Mouse (Mus musculus) testis, adult 2 months (tissue): ENCODE data around the gene Casp9. TPM values are rescaled to one million over a fixed set of nuclear protein-coding genes. Genes with fewer than 3 reads are reported as not detected.
"Not testable (repeated sequence)": the region's sequence is repeated elsewhere in the genome, so short reads cannot be mapped to it uniquely, and the experiment has no call there.

ENCODE experiments used
- H3K27ac ChIP-seq: fragments of 200-500 bp; 2 replicates; pipeline ENCODE4 v1.5.1; 2012; ENCODE audit warnings: low read depth, low read length; ENCODE audit not compliant: control insufficient read depth, insufficient read depth
- H3K27me3 ChIP-seq: fragments of 200-500 bp; 2 replicates; pipeline ENCODE4 v1.6.1; 2012; ENCODE audit warnings: mild to moderate bottlenecking, low read length, moderate library complexity; ENCODE audit not compliant: control insufficient read depth, insufficient read depth
- H3K36me3 ChIP-seq: fragments of 200-500 bp; 2 replicates; pipeline ENCODE4 v1.6.1; 2012; ENCODE audit warnings: mild to moderate bottlenecking, low read length; ENCODE audit not compliant: control insufficient read depth, insufficient read depth
- H3K4me1 ChIP-seq: fragments of 200-500 bp; 2 replicates; pipeline ENCODE4 v1.6.1; 2012; ENCODE audit warnings: low read length; ENCODE audit not compliant: control insufficient read depth, insufficient read depth
- H3K4me3 ChIP-seq: fragments of 200-500 bp; 2 replicates; pipeline ENCODE4 v1.5.1; 2012; ENCODE audit warnings: low read depth, mild to moderate bottlenecking, low read length, moderate library complexity, mixed read lengths; ENCODE audit not compliant: control insufficient read depth
- CTCF ChIP-seq: fragments of 200-500 bp; IDR thresholded peaks from 2 replicates; pipeline ENCODE4 v1.5.1; 2012; ENCODE audit warnings: low read depth, mild to moderate bottlenecking, inconsistent platforms, low read length, moderate library complexity; ENCODE audit not compliant: control insufficient read depth, insufficient read depth, insufficient replicate concordance
- POLR2A ChIP-seq: fragments of 200-500 bp; IDR thresholded peaks from 2 replicates; pipeline ENCODE4 v1.6.1; 2012; ENCODE audit warnings: low read depth, mild to moderate bottlenecking, inconsistent platforms, low read length, moderate library complexity; ENCODE audit not compliant: control insufficient read depth
- polyA plus RNA-seq: library from polyadenylated mRNA; depleted of rRNA; stranded (reverse); fragments of >200 nt; gene quantifications from 2 replicates; pipeline ENCODE4 v1.2.3, GENCODE M21; 2012

Gene Casp9
- polyA plus RNA-seq, 1 experiment = 7.8 TPM

- TF ChIP-seq CTCF (no peak), POLR2A (no peak)
Observed at GRCm38 (mm10) chr4:141766668-141767352, 26.6 kb upstream of the Casp9 start.

GRCm38 (mm10) chr4:141767353-141768036 is 25.9 kb upstream of the Casp9 start:
- TF ChIP-seq POLR2A (no peak), CTCF (no peak)
- Histone ChIP-seq H3K27ac (peak overlapping the region; percentile 70), H3K36me3 (peaks cover 9% of the 10 kb centered on the region), H3K27me3 (no peaks in the 10 kb centered on the region), H3K4me3 (no peak overlapping the region), H3K4me1 (no peaks in the 10 kb centered on the region; the same call in 1 of the 2 replicates)

More at GRCm38 (mm10) chr4:141766668-141767352, 26.6 kb upstream of the Casp9 start:
- Histone ChIP-seq H3K27ac (peak overlapping the region; percentile 70), H3K4me3 (no peak overlapping the region), H3K36me3 (peaks cover 10% of the 10 kb centered on the region), H3K4me1 (no peaks in the 10 kb centered on the region; the same call in 1 of the 2 replicates), H3K27me3 (no peaks in the 10 kb centered on the region)

GRCm38 (mm10) chr4:141769501-141770160 is 23.8 kb upstream of the Casp9 start:
- Histone ChIP-seq H3K36me3 (peaks cover 10% of the 10 kb centered on the region), H3K27me3 (no peaks in the 10 kb centered on the region), H3K4me3 (no peak overlapping the region), H3K4me1 (no peaks in the 10 kb centered on the region; the same call in 1 of the 2 replicates), H3K27ac (no peak overlapping the region)
- no peak for TF ChIP-seq POLR2A
- no peak for TF ChIP-seq CTCF

DNA sequence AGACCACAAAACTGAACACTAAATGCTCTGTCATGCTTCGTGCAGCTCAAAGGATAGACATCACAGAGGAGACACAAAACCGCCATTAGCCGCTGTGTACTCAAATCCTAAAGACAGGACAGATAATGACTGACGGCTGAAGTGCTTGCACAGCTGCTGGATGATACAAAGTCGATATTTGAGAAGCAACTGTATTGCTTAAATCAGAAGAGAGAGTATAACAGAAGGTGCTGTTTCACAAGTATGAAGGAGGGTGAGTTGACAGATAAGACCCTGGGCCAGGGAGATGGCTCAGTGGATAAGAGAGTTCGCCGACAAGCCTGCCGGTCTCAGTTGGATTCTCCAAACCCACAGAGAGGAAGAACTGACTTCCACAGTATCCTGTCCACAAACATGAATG is 21.6 kb upstream of the Casp9 start:
- TF ChIP-seq POLR2A (no peak), CTCF (no peak)
- Histone ChIP-seq H3K27ac (no peak overlapping the region), H3K36me3 (peaks cover 6% of the 10 kb centered on the region), H3K4me1 (no peaks in the 10 kb centered on the region), H3K27me3 (no peaks in the 10 kb centered on the region), H3K4me3 (no peak overlapping the region)

DNA sequence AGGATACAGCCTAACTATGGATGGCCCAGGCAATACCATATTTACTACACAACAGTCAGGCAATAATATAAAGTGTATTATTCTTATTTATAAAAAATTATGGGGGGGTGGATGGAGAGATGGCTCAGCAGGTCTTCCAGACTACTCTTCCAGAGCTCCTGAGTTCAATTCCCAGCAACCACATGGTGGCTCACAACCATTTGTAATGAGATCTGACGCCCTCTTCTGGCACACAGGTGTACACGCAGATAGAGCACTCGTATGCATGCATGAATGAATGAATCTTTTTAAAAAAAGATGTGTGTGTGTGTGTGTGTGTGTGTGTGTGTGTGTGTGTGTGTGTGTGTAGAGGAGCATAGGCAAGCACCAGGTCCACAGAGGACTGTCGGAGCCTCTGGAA is 20.4 kb upstream of the Casp9 start:
- H3K27ac ChIP-seq, H3K27me3 ChIP-seq, H3K36me3 ChIP-seq, H3K4me1 ChIP-seq, H3K4me3 ChIP-seq: not testable (repeated sequence)

GRCm38 (mm10) chr4:141779828-141780227 is 13.6 kb upstream of the Casp9 start:
- H3K27ac ChIP-seq = no peak overlapping the region
- H3K4me1 ChIP-seq = no peaks in the 10 kb centered on the region
- H3K36me3 ChIP-seq = peaks cover 2% of the 10 kb centered on the region
- H3K4me3 ChIP-seq = no peak overlapping the region
- TF ChIP-seq CTCF = no peak
- no peak for TF ChIP-seq POLR2A
- H3K27me3 ChIP-seq = no peaks in the 10 kb centered on the region

- Histone ChIP-seq H3K4me3 (no peak overlapping the region), H3K27ac (no peak overlapping the region), H3K36me3 (peaks cover 2% of the 10 kb centered on the region), H3K27me3 (no peaks in the 10 kb centered on the region), H3K4me1 (no peaks in the 10 kb centered on the region)
- TF ChIP-seq CTCF (no peak), POLR2A (no peak)
Observed at GRCm38 (mm10) chr4:141781201-141781985, 12.0 kb upstream of the Casp9 start.
